Mouse (Mus musculus): ENCODE measurements at regions not wholly inside any gene's neighbourhood (a gene's known extent, or its start where the extent isn't known, plus 50 kb on each side); places are given as distances from the start of the nearest gene placed in this dataset.
"Not testable (repeated sequence)": the region's sequence is repeated elsewhere in the genome, so short reads cannot be mapped to it uniquely, and the experiment has no call there.

DNA sequence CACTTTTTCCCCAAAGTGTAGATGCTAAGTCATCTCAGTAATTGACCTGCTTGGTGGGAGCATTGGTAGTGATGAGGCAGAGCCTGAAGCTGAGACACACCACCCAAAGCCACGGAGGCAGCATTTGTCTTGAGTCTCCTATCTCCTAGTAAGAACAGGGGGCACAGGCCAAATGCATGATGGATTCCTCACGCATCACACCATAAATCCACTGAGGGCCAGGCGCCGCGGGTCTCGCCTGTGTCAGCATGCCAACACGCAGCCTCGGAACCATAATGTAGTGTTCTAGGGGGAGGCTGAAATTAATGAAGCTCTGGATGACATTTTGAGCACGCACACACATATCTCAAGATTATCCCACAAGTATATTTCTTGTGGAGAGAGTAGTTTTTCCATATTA is 521.5 kb downstream of the Bnc2 start:
- Histone ChIP-seq H3K9me3 (ENCODE audit: control insufficient read depth, low read length) (no peaks in the 10 kb centered on the region), H3K36me3 (ENCODE audit: control insufficient read depth, insufficient read depth, low read length) (no peaks in the 10 kb centered on the region), H3K4me2 (replicated peaks; ENCODE audit: low read depth) (no peak overlapping the region), H3K4me1 (replicated peaks; ENCODE audit: control insufficient read depth, insufficient read depth) (no peaks in the 10 kb centered on the region), H3K9ac (ENCODE audit: low read length) (no peak overlapping the region), H3K4me3 (ENCODE audit: low read depth, low read length) (no peak overlapping the region), H3K27me3 (ENCODE audit: control insufficient read depth, insufficient read depth, low read length) (no peaks in the 10 kb centered on the region), H3K27ac (replicated peaks) (no peak overlapping the region)
- 86% methylated on average over 9 of the region's 9 CpGs for WGBS
- DNase-seq (ENCODE audit: low spot score), result no peak
- ATAC-seq (ENCODE audit: low FRiP score, low TSS enrichment), result no peak
- TF ChIP-seq CTCF (IDR thresholded peaks at IDR 0.05; ENCODE audit: low read depth), result no peak
- TF ChIP-seq EP300 (optimal IDR thresholded peaks at IDR 0.05), result no peak

DNA sequence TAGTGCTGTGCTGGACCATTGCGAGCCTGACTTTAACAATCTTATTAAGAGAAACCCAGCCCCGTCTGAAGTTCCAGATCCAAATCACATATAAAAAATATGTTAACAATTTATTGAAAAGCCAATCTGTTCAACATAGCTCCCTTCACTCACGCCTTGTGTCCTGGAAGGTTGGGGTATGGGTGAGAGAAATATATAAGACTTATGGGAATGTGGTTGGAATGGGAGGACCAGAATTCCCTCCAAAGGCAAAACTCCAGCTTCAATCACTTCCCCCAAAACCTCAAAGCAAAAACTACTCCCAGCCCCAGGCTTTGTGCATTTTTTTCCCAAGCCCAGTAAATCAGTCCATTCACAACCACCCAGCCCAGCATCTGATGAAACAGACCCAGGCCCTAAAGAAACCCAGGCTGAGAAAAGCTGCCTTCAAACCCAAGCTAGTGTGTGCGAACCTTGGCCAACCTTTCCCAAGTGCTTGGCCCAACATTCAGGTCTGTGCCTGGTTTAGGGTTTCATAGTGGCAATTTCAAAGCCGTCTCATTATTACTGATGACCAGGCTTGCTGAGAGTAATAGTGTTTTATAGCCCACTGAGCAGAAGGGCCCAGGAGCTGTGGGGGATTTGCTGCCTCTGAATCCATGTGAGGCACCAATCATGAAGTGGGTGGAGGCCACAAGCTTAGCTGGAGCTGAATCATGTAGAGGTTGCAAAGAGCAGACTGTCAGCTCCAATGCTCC is 517.0 kb downstream of the Bnc2 start:
- Histone ChIP-seq H3K9me3 (ENCODE audit: control insufficient read depth, low read length) (no peaks in the 10 kb centered on the region), H3K4me2 (replicated peaks; ENCODE audit: low read depth) (no peak overlapping the region), H3K27me3 (ENCODE audit: control insufficient read depth, insufficient read depth, low read length) (no peaks in the 10 kb centered on the region), H3K9ac (ENCODE audit: low read length) (no peak overlapping the region), H3K4me3 (ENCODE audit: low read depth, low read length) (no peak overlapping the region), H3K27ac (replicated peaks) (no peak overlapping the region), H3K4me1 (replicated peaks; ENCODE audit: control insufficient read depth, insufficient read depth) (no peaks in the 10 kb centered on the region), H3K36me3 (ENCODE audit: control insufficient read depth, insufficient read depth, low read length) (no peaks in the 10 kb centered on the region)
- WGBS, result 88% methylated on average over 5 of the region's 5 CpGs
- DNase-seq (ENCODE audit: low spot score), result no peak
- no peak for ATAC-seq (ENCODE audit: low FRiP score, low TSS enrichment)
- TF ChIP-seq CTCF (IDR thresholded peaks at IDR 0.05; ENCODE audit: low read depth) (no peak), EP300 (optimal IDR thresholded peaks at IDR 0.05) (no peak)

- Histone ChIP-seq H3K27me3 (ENCODE audit: control insufficient read depth, insufficient read depth, low read length) (no peaks in the 10 kb centered on the region), H3K4me2 (replicated peaks; ENCODE audit: low read depth) (no peak overlapping the region), H3K4me1 (replicated peaks; ENCODE audit: control insufficient read depth, insufficient read depth) (no peaks in the 10 kb centered on the region), H3K36me3 (ENCODE audit: control insufficient read depth, insufficient read depth, low read length) (no peaks in the 10 kb centered on the region), H3K9me3 (ENCODE audit: control insufficient read depth, low read length) (no peaks in the 10 kb centered on the region), H3K9ac (ENCODE audit: low read length) (no peak overlapping the region), H3K4me3 (ENCODE audit: low read depth, low read length) (no peak overlapping the region), H3K27ac (replicated peaks) (no peak overlapping the region)
- 91% methylated on average over 6 of the region's 6 CpGs for WGBS
- DNase-seq (ENCODE audit: low spot score), result no peak
- TF ChIP-seq CTCF (IDR thresholded peaks at IDR 0.05; ENCODE audit: low read depth), result no peak
- ATAC-seq (ENCODE audit: low FRiP score, low TSS enrichment), result no peak
Observed at GRCm38 (mm10) chr4:84163362-84163761, 511.7 kb downstream of the Bnc2 start.

DNA sequence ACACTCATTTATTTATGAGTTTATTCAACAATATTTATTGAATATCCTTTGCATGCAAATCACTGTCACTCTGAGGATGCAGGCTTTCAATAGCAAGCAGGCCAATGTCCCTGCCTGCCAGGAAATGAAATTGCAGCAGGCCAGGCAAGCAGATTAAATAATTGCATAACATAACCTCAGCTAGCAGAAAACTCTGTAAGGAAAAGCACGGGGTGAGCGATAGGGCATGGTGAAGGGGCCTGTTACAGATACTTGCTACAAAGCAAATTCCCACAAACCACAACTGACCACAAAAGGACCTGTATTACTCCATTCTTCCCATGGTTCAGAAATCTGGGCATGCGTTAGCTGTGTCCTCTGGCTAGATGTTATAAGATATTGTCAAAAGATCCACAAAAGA is 509.8 kb downstream of the Bnc2 start:
- DNase-seq (ENCODE audit: low spot score), result no peak
- H3K36me3 ChIP-seq (ENCODE audit: control insufficient read depth, insufficient read depth, low read length), result no peaks in the 10 kb centered on the region
- 77% methylated on average over 3 of the region's 3 CpGs for WGBS

DNA sequence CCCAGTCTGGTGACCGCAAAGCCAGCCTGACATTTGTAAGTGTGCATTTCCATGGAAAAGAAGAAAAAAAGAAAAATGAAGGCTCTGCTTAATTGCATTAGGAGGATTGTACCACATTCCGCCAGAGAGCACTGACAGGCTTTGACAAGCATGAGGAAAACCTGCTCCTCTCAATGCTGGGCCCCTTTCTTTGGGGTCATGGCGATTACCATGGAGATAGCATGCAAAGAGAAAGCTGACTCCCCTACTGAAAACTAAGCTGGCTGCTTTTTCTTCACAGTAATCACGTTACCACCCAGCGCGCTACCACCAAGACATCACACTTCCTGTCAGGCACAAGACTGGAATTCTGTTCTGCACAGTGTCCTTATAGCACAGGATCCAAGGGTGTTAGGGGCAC is 502.2 kb downstream of the Bnc2 start:
- H3K4me1 ChIP-seq (replicated peaks; ENCODE audit: control insufficient read depth, insufficient read depth), result no peaks in the 10 kb centered on the region
- no peak overlapping the region for H3K27ac ChIP-seq (replicated peaks)
- 35% methylated on average over 6 of the region's 6 CpGs for WGBS
- H3K9ac ChIP-seq (ENCODE audit: low read length), result no peak overlapping the region
- H3K27me3 ChIP-seq (ENCODE audit: control insufficient read depth, insufficient read depth, low read length), result no peaks in the 10 kb centered on the region
- TF ChIP-seq EP300 (optimal IDR thresholded peaks at IDR 0.05) (no peak), CTCF (IDR thresholded peaks at IDR 0.05; ENCODE audit: low read depth) (no peak)
- no peak overlapping the region for H3K4me3 ChIP-seq (ENCODE audit: low read depth, low read length)
- DNase-seq (ENCODE audit: low spot score) (no peak), ATAC-seq (ENCODE audit: low FRiP score, low TSS enrichment) (no peak)
- H3K36me3 ChIP-seq (ENCODE audit: control insufficient read depth, insufficient read depth, low read length), result no peaks in the 10 kb centered on the region
- H3K4me2 ChIP-seq (replicated peaks; ENCODE audit: low read depth), result no peak overlapping the region
- H3K9me3 ChIP-seq (ENCODE audit: control insufficient read depth, low read length), result no peaks in the 10 kb centered on the region

More for the DNA sequence above, 509.8 kb downstream of the Bnc2 start:
- no peaks in the 10 kb centered on the region for H3K4me1 ChIP-seq (replicated peaks; ENCODE audit: control insufficient read depth, insufficient read depth)
- H3K27me3 ChIP-seq (ENCODE audit: control insufficient read depth, insufficient read depth, low read length), result no peaks in the 10 kb centered on the region
- no peak overlapping the region for H3K27ac ChIP-seq (replicated peaks)
- TF ChIP-seq CTCF (IDR thresholded peaks at IDR 0.05; ENCODE audit: low read depth) (no peak), EP300 (optimal IDR thresholded peaks at IDR 0.05) (no peak)
- no peak for ATAC-seq (ENCODE audit: low FRiP score, low TSS enrichment)
- no peak overlapping the region for H3K9ac ChIP-seq (ENCODE audit: low read length)
- no peak overlapping the region for H3K4me2 ChIP-seq (replicated peaks; ENCODE audit: low read depth)
- H3K4me3 ChIP-seq (ENCODE audit: low read depth, low read length), result no peak overlapping the region
- no peaks in the 10 kb centered on the region for H3K9me3 ChIP-seq (ENCODE audit: control insufficient read depth, low read length)

- ATAC-seq (ENCODE audit: low FRiP score, low TSS enrichment) (no peak), DNase-seq (ENCODE audit: low spot score) (no peak)
- 60% methylated on average over 2 of the region's 2 CpGs for WGBS
- Histone ChIP-seq H3K27ac (replicated peaks) (no peak overlapping the region), H3K9me3 (ENCODE audit: control insufficient read depth, low read length) (no peaks in the 10 kb centered on the region), H3K4me1 (replicated peaks; ENCODE audit: control insufficient read depth, insufficient read depth) (no peaks in the 10 kb centered on the region), H3K4me2 (replicated peaks; ENCODE audit: low read depth) (no peak overlapping the region), H3K4me3 (ENCODE audit: low read depth, low read length) (no peak overlapping the region), H3K27me3 (ENCODE audit: control insufficient read depth, insufficient read depth, low read length) (no peaks in the 10 kb centered on the region), H3K9ac (ENCODE audit: low read length) (no peak overlapping the region), H3K36me3 (ENCODE audit: control insufficient read depth, insufficient read depth, low read length) (no peaks in the 10 kb centered on the region)
- no peak for TF ChIP-seq CTCF (IDR thresholded peaks at IDR 0.05; ENCODE audit: low read depth)
- TF ChIP-seq EP300 (optimal IDR thresholded peaks at IDR 0.05), result no peak
Observed at GRCm38 (mm10) chr4:84173441-84173840, 501.6 kb downstream of the Bnc2 start.

GRCm38 (mm10) chr4:84176457-84176856 is 498.6 kb downstream of the Bnc2 start:
- peak; percentile 85; the same call in 1 of the 2 replicates for ATAC-seq (ENCODE audit: low FRiP score, low TSS enrichment)
- H3K4me3 ChIP-seq (ENCODE audit: low read depth, low read length); H3K9me3 ChIP-seq (ENCODE audit: control insufficient read depth, low read length); DNase-seq (ENCODE audit: low spot score); H3K4me2 ChIP-seq (replicated peaks; ENCODE audit: low read depth); H3K27ac ChIP-seq (replicated peaks); H3K9ac ChIP-seq (ENCODE audit: low read length); H3K4me1 ChIP-seq (replicated peaks; ENCODE audit: control insufficient read depth, insufficient read depth); H3K36me3 ChIP-seq (ENCODE audit: control insufficient read depth, insufficient read depth, low read length); H3K27me3 ChIP-seq (ENCODE audit: control insufficient read depth, insufficient read depth, low read length): not testable (repeated sequence)
- WGBS, result 70% methylated on average over 6 of the region's 6 CpGs

Data from stomach, postnatal 0 days (tissue).